Mouse (Mus musculus) neural tube, embryonic 11.5 days (tissue): ENCODE measurements at regions not wholly inside any gene's neighbourhood (a gene's known extent, or its start where the extent isn't known, plus 50 kb on each side); places are given as distances from the start of the nearest gene placed in this dataset.

ENCODE experiments used
- ATAC-seq: fragments of 200-750 bp; cut with Nextera tagmentation; 2 replicates; pipeline ENCODE4 v1.8.0; 2017; ENCODE audit warnings: moderate number of reproducible peaks, mild to moderate bottlenecking, moderate TSS enrichment, moderate library complexity; ENCODE audit not compliant: insufficient read depth, low FRiP score, low TSS enrichment
- DNase-seq: peaks from one replicate; pipeline ENCODE4 v3.0.0-alpha.2; 2015; ENCODE audit warnings: low spot score
- H3K27ac ChIP-seq: fragments of 300-500 bp; sonication (generic); 2 replicates; pipeline ENCODE4 v1.5.1; 2014; ENCODE audit warnings: low read depth, mild to moderate bottlenecking, low read length
- H3K27me3 ChIP-seq: fragments of 300-500 bp; sonication (generic); 2 replicates; pipeline ENCODE4 v1.6.1; 2014; ENCODE audit warnings: mild to moderate bottlenecking, low read length, mixed read lengths; ENCODE audit not compliant: control insufficient read depth, insufficient read depth
- H3K36me3 ChIP-seq: fragments of 300-500 bp; sonication (generic); 2 replicates; pipeline ENCODE4 v1.6.1; 2014; ENCODE audit warnings: mild to moderate bottlenecking, low read length, moderate library complexity, mixed read lengths; ENCODE audit not compliant: control insufficient read depth, insufficient read depth
- H3K4me1 ChIP-seq: fragments of 300-500 bp; sonication (generic); 2 replicates; pipeline ENCODE4 v1.6.1; 2014; ENCODE audit warnings: low read length, mixed read lengths; ENCODE audit not compliant: control insufficient read depth, insufficient read depth
- H3K4me2 ChIP-seq: fragments of 300-500 bp; sonication (generic); 2 replicates; pipeline ENCODE4 v1.6.1; 2014; ENCODE audit warnings: low read depth, mild to moderate bottlenecking, moderate library complexity
- H3K4me3 ChIP-seq: fragments of 300-500 bp; sonication (generic); 2 replicates; pipeline ENCODE4 v1.5.1; 2014; ENCODE audit warnings: low read depth, low read length
- H3K9ac ChIP-seq: fragments of 300-500 bp; sonication (generic); 2 replicates; pipeline ENCODE4 v1.6.1; 2014; ENCODE audit warnings: mild to moderate bottlenecking, low read length
- H3K9me3 ChIP-seq: fragments of 300-500 bp; sonication (generic); 2 replicates; pipeline ENCODE4 v1.6.1; 2016; ENCODE audit warnings: low read length; ENCODE audit not compliant: control insufficient read depth
- WGBS: fragments of 180-500 bp; shearing (Covaris S2); extraction: QIAGEN DNeasy Blood & Tissue Kit; methylation state at CpG from one replicate; pipeline ENCODE4 v1.1.7; 2014; 5-methylcytosine and 5-hydroxymethylcytosine counted together

DNA sequence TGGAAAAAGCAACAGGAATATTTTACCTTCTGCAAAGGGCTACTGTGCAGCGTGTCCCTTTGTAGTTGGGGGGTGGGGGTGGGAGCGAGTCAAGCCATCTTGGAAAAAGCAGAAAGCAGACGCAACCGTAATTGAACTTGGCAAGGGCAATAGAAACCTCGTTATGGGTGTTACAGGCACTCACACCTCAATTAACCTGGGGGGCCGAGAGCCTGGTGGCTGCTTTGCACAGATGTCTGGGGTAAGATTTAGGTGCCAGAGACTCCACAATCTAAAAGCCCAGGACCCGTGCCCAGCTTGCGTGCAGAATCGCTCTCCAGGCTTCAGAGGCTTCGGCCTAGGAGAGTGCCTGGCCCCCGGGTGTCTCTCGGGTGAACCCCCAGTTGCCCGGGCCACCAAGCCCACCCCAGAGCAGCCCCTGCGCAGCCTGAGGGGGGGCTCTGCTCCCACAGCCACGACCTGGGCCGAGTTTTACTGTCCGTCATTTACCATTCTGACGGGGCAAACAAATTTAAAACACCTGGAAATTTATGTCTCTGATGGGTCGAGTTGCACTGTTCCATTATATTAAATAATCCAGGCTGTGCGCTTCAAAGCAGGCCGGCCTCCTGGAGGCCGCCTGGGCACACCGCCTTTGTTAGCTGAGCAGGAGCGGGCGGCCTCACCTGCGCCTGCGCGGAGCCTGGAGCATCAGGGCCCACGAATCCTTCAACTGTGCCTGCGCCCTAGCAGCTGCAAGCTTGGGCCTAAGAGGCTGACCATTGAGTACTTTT is 212.4 kb downstream of the Srbd1 start:
- 69% methylated on average over 30 of the region's 30 CpGs for WGBS
- Histone ChIP-seq H3K9ac (no peak overlapping the region), H3K4me1 (peaks cover 3% of the 10 kb centered on the region; the same call in 1 of the 2 replicates), H3K4me3 (no peak overlapping the region), H3K27ac (no peak overlapping the region), H3K4me2 (no peak overlapping the region), H3K27me3 (no peaks in the 10 kb centered on the region), H3K9me3 (no peaks in the 10 kb centered on the region), H3K36me3 (no peaks in the 10 kb centered on the region)
- DNase-seq (no peak), ATAC-seq (no peak)

DNA sequence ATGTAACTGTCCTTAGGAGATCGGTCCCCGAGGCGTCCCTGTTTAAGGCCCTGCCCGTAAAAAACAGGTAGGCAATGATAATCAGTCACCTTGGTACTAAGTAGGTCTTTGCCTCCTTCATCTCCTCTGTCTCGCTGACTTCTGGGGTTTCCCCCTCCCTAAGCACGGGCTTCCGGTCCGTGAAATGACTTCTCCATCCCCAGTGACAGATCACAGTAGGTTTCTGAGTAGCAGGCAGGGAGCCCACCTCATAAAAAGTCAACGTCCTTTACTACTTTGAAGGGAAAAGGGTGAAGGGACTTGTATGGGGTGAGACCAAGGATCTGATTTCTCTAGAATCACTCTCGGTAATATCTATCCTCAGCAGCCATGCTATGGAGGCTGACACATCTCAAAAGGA is 213.0 kb downstream of the Srbd1 start:
- Histone ChIP-seq H3K36me3 (no peaks in the 10 kb centered on the region), H3K4me2 (no peak overlapping the region), H3K4me3 (no peak overlapping the region), H3K9me3 (no peaks in the 10 kb centered on the region), H3K27ac (no peak overlapping the region), H3K9ac (no peak overlapping the region), H3K27me3 (no peaks in the 10 kb centered on the region), H3K4me1 (peaks cover 3% of the 10 kb centered on the region; the same call in 1 of the 2 replicates)
- DNase-seq (no peak), ATAC-seq (no peak)
- WGBS, result 66% methylated on average over 10 of the region's 10 CpGs

DNA sequence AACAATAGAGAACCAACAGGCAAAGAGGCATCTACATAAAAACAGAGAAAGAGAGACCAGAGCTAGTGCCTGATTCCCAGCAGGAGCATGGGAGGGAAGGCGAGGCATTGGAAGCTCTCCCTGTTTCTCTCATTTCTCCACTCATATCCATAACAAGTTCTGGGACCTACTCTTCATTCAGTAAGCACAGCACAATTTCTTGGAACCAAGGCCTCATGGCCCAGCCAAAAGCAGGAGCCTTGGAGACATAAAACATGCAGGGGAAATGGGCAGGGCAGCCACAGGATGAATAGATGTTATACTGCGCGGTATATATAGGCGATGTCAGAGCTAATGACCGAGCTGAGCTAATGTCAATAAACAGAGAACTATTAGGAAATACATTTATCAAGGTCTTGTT is 214.2 kb downstream of the Srbd1 start:
- WGBS, result 65% methylated on average over 5 of the region's 5 CpGs
- no peak for DNase-seq
- Histone ChIP-seq H3K4me2 (no peak overlapping the region), H3K9ac (no peak overlapping the region), H3K9me3 (no peaks in the 10 kb centered on the region), H3K27ac (no peak overlapping the region), H3K36me3 (no peaks in the 10 kb centered on the region), H3K4me3 (no peak overlapping the region), H3K4me1 (peaks cover 3% of the 10 kb centered on the region; the same call in 1 of the 2 replicates), H3K27me3 (no peaks in the 10 kb centered on the region)
- ATAC-seq, result no peak

DNA sequence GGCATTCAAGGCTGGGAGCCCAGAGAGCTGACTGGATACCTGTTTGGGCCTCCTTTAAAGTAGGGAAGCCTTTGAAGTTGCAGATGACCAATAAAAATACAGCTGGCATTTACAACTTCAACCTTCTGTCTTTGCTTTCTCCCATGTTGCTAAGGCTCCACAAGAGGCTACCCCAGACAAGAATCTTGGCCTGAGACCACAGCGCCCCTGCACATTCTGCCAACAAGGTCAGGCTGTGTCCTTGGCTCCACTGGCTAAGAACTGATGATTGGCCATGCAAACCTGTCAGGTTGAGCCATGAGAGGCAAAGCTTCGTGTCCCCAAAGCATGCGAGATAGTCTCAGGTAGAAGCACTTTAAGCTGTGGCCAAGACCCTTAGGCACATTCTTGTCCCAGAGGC is 214.6 kb downstream of the Srbd1 start:
- H3K9me3 ChIP-seq, result no peaks in the 10 kb centered on the region
- H3K4me3 ChIP-seq, result no peak overlapping the region
- H3K27me3 ChIP-seq, result no peaks in the 10 kb centered on the region
- no peak overlapping the region for H3K27ac ChIP-seq
- ATAC-seq (no peak), DNase-seq (no peak)
- 92% methylated on average over 3 of the region's 3 CpGs for WGBS
- H3K4me1 ChIP-seq, result no peaks in the 10 kb centered on the region; the same call in 1 of the 2 replicates
- no peak overlapping the region for H3K9ac ChIP-seq
- H3K4me2 ChIP-seq, result no peak overlapping the region
- no peaks in the 10 kb centered on the region for H3K36me3 ChIP-seq

DNA sequence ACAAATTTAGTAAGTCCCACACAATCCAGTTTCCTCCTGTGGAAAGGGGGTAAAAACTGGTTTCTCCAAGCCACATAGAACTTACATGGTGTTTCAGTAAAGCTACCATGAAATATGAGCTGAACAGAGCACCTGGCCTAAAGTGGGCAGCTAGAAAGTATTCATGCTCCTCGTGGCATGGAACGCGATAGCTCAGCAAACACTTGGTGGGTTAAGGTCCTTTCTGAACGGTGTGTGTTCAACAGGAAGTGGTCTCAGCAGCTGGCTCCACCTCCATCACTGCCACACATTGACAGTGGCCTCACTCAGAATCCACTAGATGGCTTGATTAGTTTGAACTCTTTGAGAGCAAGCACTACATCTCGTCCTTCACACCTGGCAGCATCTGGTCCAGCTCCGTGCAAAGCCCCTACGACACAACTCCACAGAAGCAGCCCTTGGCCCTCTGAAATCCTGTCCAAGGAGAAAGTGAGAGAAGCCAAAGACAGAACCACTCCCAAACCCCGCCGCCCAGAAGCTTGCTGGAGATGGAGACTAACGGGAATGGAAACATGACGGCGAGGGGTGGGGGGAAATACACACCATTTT is 215.2 kb downstream of the Srbd1 start:
- no peak overlapping the region for H3K4me3 ChIP-seq
- no peak overlapping the region for H3K4me2 ChIP-seq
- no peak overlapping the region for H3K27ac ChIP-seq
- WGBS, result 86% methylated on average over 12 of the region's 12 CpGs
- no peaks in the 10 kb centered on the region for H3K27me3 ChIP-seq
- no peak overlapping the region for H3K9ac ChIP-seq
- ATAC-seq (no peak), DNase-seq (no peak)
- no peaks in the 10 kb centered on the region for H3K36me3 ChIP-seq
- H3K9me3 ChIP-seq, result no peaks in the 10 kb centered on the region
- H3K4me1 ChIP-seq, result no peaks in the 10 kb centered on the region

DNA sequence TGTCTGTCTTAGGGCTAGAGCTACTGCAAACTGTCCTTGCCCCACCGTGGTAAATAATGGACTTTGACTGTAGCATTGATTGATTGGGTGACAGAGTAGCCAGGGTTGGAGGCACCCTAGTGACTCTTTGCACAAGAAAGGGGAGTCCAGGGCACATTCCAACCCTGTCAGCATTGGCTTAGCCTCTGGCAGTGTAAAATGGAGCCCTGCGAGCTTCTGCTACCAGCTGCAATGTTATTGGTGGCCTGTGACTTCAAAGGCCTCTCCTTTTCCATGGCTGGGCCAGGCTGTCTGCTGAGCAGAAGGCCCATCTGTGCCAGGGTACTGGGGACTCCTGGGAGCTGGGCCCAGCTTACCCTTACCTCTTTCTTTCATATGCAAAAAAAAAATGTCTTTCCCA is 216.4 kb downstream of the Srbd1 start:
- no peaks in the 10 kb centered on the region for H3K9me3 ChIP-seq
- no peaks in the 10 kb centered on the region for H3K27me3 ChIP-seq
- no peak for DNase-seq
- 11% methylated on average over 2 of the region's 2 CpGs for WGBS
- H3K4me3 ChIP-seq, result no peak overlapping the region
- no peaks in the 10 kb centered on the region for H3K36me3 ChIP-seq
- H3K4me2 ChIP-seq, result no peak overlapping the region
- H3K9ac ChIP-seq, result no peak overlapping the region
- H3K4me1 ChIP-seq, result no peaks in the 10 kb centered on the region
- no peak for ATAC-seq
- no peak overlapping the region for H3K27ac ChIP-seq

DNA sequence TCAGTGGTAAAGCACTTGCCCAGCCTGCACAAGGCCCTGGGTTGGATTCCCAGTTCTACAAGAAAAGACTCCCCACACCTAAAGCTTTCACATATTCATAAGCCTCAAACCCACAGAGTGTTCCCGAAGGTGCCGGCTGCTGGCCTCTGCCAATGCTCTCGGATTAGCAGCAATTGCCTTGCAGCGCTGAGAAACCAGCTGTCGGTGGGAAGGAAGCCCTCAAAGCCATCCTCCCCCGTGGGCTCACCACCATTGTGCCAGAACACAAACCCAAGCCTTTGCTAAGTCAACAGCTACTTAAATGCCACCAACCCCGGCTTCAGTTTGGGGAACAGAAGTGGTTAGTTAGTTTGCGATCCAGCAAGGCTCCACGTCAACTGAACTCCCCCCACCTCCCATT is 217.7 kb downstream of the Srbd1 start:
- Histone ChIP-seq H3K4me3 (no peak overlapping the region), H3K9ac (no peak overlapping the region), H3K27ac (no peak overlapping the region), H3K4me2 (no peak overlapping the region), H3K27me3 (no peaks in the 10 kb centered on the region), H3K36me3 (no peaks in the 10 kb centered on the region), H3K4me1 (no peaks in the 10 kb centered on the region), H3K9me3 (no peaks in the 10 kb centered on the region)
- no peak for DNase-seq
- no peak for ATAC-seq
- 87% methylated on average over 9 of the region's 9 CpGs for WGBS

DNA sequence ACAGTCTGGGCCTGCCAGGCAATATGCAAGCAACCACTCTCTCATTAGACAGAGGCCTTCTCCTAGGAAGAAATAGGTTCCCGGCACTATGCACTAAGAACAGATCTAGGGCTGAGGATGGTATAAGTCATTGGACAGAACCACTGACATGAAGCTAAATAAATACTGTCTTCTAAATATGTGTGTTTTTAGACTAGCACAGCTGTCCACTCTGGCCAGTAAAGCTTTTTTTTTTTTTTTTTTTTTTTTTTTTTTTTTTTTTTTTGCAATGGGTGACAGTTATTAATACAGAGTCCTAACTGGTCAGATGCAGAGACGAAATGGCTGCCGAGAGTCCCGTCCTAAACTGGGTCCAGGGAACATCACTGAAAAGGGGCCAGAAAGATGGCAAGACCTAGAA is 218.9 kb downstream of the Srbd1 start:
- no peaks in the 10 kb centered on the region for H3K27me3 ChIP-seq
- WGBS, result 87% methylated on average over 4 of the region's 4 CpGs
- H3K27ac ChIP-seq, result no peak overlapping the region
- no peaks in the 10 kb centered on the region for H3K4me1 ChIP-seq
- DNase-seq, result no peak
- H3K4me2 ChIP-seq, result no peak overlapping the region
- H3K9me3 ChIP-seq, result no peaks in the 10 kb centered on the region
- no peak overlapping the region for H3K4me3 ChIP-seq
- H3K36me3 ChIP-seq, result no peaks in the 10 kb centered on the region
- H3K9ac ChIP-seq, result no peak overlapping the region
- no peak for ATAC-seq

DNA sequence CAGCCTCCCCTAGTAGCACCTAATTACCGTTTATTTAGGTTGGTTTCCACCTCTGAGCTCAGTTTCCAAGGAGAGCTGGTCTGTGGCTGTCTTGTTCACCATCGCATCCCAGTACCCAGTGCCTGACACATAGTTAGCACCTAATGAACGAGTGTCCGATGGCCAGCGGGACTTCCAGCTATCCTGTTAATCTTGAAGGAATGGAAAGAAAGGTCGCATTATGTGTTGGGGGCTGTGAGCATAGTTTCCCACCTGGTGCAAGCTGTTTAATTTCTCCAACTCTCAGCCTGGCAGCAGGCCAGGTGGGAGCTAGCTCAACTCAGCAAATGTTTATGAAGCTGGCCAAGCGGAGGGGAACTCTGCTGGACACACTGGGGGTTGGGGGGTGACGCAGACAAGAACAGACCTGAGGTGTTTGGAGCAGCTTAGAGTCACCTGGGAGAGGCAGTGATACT is 223.7 kb downstream of the Srbd1 start:
- Histone ChIP-seq H3K4me2 (no peak overlapping the region), H3K9me3 (no peaks in the 10 kb centered on the region), H3K4me3 (no peak overlapping the region), H3K27me3 (no peaks in the 10 kb centered on the region), H3K27ac (no peak overlapping the region), H3K4me1 (no peaks in the 10 kb centered on the region), H3K9ac (no peak overlapping the region), H3K36me3 (no peaks in the 10 kb centered on the region)
- WGBS, result 62% methylated on average over 8 of the region's 8 CpGs
- peak; percentile 38 for DNase-seq
- no peak for ATAC-seq
